Mouse (Mus musculus): ENCODE results near the gene Rims4. TPM values are rescaled to one million over a fixed set of nuclear protein-coding genes. Genes with fewer than 3 reads are reported as not detected.

The Rims4 gene
- polyA plus RNA-seq, 1 experiment = 0.08 TPM

- Histone ChIP-seq H3K36me3 (ENCODE audit: control insufficient read depth, insufficient read depth, low read length) (no peaks in the 10 kb centered on the region), H3K4me3 (ENCODE audit: insufficient read depth, low read depth, low read length) (no peak overlapping the region), H3K4me1 (ENCODE audit: control insufficient read depth, insufficient read depth, low read length) (no peaks in the 10 kb centered on the region), H3K27ac (ENCODE audit: insufficient read depth, low read depth, low read length) (no peak overlapping the region), H3K27me3 (replicated peaks; ENCODE audit: control insufficient read depth, insufficient read depth, low read length) (no peaks in the 10 kb centered on the region)
- 54% methylated on average over 14 of the region's 14 CpGs for WGBS
- DNase-seq = no peak
- no peak for TF ChIP-seq CTCF (conservative IDR thresholded peaks at IDR 0.05; ENCODE audit: insufficient read depth, insufficient read length, low read depth, low read length)
- no peak for TF ChIP-seq POLR2A (IDR thresholded peaks at IDR 0.05; ENCODE audit: low read depth, low read length)
These were observed 6.5 kb downstream of the Rims4 start for GRCm38 (mm10) chr2:163911826-163912444.

DNA sequence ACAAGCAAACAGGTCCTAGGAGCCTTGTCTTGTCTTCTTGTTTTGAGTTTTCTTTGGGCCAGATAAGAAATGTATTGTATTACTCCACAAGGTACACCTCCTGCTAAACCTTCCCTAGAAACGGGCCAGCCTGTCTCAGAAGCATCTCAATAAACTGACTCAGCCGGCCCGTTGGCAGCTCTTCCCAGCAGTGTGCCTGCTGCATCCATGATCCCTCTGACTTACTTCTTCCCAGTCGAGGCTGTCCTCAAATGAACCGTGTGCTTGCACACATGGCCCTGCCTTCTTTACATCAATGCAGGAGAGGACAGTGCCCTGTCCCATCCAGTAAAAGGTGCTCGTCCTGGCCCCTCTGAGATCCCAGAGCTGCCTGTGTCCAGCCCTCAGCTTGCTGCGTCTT is 8.9 kb downstream of the Rims4 start:
- no peaks in the 10 kb centered on the region for H3K4me1 ChIP-seq (ENCODE audit: control insufficient read depth, insufficient read depth, low read length)
- H3K4me3 ChIP-seq (ENCODE audit: insufficient read depth, low read depth, low read length) = no peak overlapping the region
- TF ChIP-seq POLR2A (IDR thresholded peaks at IDR 0.05; ENCODE audit: low read depth, low read length) (no peak), CTCF (conservative IDR thresholded peaks at IDR 0.05; ENCODE audit: insufficient read depth, insufficient read length, low read depth, low read length) (no peak)
- H3K27me3 ChIP-seq (replicated peaks; ENCODE audit: control insufficient read depth, insufficient read depth, low read length) = no peaks in the 10 kb centered on the region
- H3K27ac ChIP-seq (ENCODE audit: insufficient read depth, low read depth, low read length) = no peak overlapping the region
- DNase-seq = no peak
- no peaks in the 10 kb centered on the region for H3K36me3 ChIP-seq (ENCODE audit: control insufficient read depth, insufficient read depth, low read length)
- WGBS = 81% methylated on average over 7 of the region's 7 CpGs

DNA sequence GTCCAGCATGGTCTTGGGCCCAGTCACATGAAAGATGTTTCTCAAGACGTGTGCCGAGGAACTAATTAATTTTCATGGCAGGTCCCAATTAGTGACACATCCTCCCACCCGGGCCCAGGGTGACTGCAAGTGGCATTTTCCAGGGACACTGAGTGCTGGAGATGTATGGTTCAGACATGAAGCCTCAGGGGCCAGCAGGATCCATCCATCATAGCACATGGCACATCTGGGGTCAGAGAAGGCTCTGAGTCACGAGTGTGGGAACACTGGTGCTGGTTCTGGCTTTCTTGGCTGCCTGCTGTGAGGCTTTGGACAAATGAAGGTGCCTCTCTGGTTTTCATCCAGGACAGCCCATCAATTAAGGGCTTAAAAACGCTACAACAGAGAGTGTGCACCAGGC is 11.4 kb downstream of the Rims4 start:
- TF ChIP-seq POLR2A (IDR thresholded peaks at IDR 0.05; ENCODE audit: low read depth, low read length) (no peak), CTCF (conservative IDR thresholded peaks at IDR 0.05; ENCODE audit: insufficient read depth, insufficient read length, low read depth, low read length) (no peak)
- H3K27me3 ChIP-seq (replicated peaks; ENCODE audit: control insufficient read depth, insufficient read depth, low read length) = no peaks in the 10 kb centered on the region
- H3K27ac ChIP-seq (ENCODE audit: insufficient read depth, low read depth, low read length) = no peak overlapping the region
- DNase-seq = no peak
- no peaks in the 10 kb centered on the region for H3K4me1 ChIP-seq (ENCODE audit: control insufficient read depth, insufficient read depth, low read length)
- WGBS = 54% methylated on average over 5 of the region's 5 CpGs
- H3K4me3 ChIP-seq (ENCODE audit: insufficient read depth, low read depth, low read length) = no peak overlapping the region
- no peaks in the 10 kb centered on the region for H3K36me3 ChIP-seq (ENCODE audit: control insufficient read depth, insufficient read depth, low read length)

DNA sequence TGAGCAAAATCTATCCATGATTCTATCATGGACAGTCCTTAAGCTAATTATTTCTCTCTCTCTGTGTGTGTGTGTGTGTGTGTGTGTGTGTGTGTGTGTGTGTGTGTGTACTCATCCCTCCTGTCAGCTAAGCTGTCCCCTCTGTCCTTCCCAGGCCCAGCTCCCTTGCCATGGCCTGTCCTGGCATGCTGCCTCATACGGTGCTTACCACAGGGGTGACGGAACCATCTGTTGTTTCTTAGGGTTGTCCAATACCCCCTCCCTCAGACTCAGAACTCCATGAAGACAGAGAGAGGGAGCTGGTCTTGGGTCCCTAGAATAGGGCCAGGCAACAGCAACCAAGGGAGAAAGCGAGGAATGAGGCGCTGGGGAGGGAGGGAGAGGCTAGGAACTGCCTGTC is 14.2 kb downstream of the Rims4 start:
- Histone ChIP-seq H3K36me3 (ENCODE audit: control insufficient read depth, insufficient read depth, low read length) (no peaks in the 10 kb centered on the region), H3K4me1 (ENCODE audit: control insufficient read depth, insufficient read depth, low read length) (no peaks in the 10 kb centered on the region), H3K27me3 (replicated peaks; ENCODE audit: control insufficient read depth, insufficient read depth, low read length) (no peaks in the 10 kb centered on the region), H3K27ac (ENCODE audit: insufficient read depth, low read depth, low read length) (no peak overlapping the region), H3K4me3 (ENCODE audit: insufficient read depth, low read depth, low read length) (no peak overlapping the region)
- no peak for DNase-seq
- no peak for TF ChIP-seq POLR2A (IDR thresholded peaks at IDR 0.05; ENCODE audit: low read depth, low read length)
- TF ChIP-seq CTCF (conservative IDR thresholded peaks at IDR 0.05; ENCODE audit: insufficient read depth, insufficient read length, low read depth, low read length) = no peak
- 84% methylated on average over 4 of the region's 4 CpGs for WGBS

GRCm38 (mm10) chr2:163903461-163903860 is 15.0 kb downstream of the Rims4 start:
- H3K4me3 ChIP-seq (ENCODE audit: insufficient read depth, low read depth, low read length) = no peak overlapping the region
- DNase-seq = no peak
- no peaks in the 10 kb centered on the region for H3K27me3 ChIP-seq (replicated peaks; ENCODE audit: control insufficient read depth, insufficient read depth, low read length)
- no peak overlapping the region for H3K27ac ChIP-seq (ENCODE audit: insufficient read depth, low read depth, low read length)
- no peaks in the 10 kb centered on the region for H3K36me3 ChIP-seq (ENCODE audit: control insufficient read depth, insufficient read depth, low read length)
- H3K4me1 ChIP-seq (ENCODE audit: control insufficient read depth, insufficient read depth, low read length) = no peaks in the 10 kb centered on the region
- WGBS = 68% methylated on average over 11 of the region's 11 CpGs
- TF ChIP-seq CTCF (conservative IDR thresholded peaks at IDR 0.05; ENCODE audit: insufficient read depth, insufficient read length, low read depth, low read length) (no peak), POLR2A (IDR thresholded peaks at IDR 0.05; ENCODE audit: low read depth, low read length) (no peak)

GRCm38 (mm10) chr2:163902448-163902847 is 16.0 kb downstream of the Rims4 start:
- TF ChIP-seq POLR2A (IDR thresholded peaks at IDR 0.05; ENCODE audit: low read depth, low read length) (no peak), CTCF (conservative IDR thresholded peaks at IDR 0.05; ENCODE audit: insufficient read depth, insufficient read length, low read depth, low read length) (no peak)
- DNase-seq = no peak
- no peak overlapping the region for H3K27ac ChIP-seq (ENCODE audit: insufficient read depth, low read depth, low read length)
- no peaks in the 10 kb centered on the region for H3K27me3 ChIP-seq (replicated peaks; ENCODE audit: control insufficient read depth, insufficient read depth, low read length)
- H3K4me1 ChIP-seq (ENCODE audit: control insufficient read depth, insufficient read depth, low read length) = no peaks in the 10 kb centered on the region
- H3K36me3 ChIP-seq (ENCODE audit: control insufficient read depth, insufficient read depth, low read length) = no peaks in the 10 kb centered on the region
- no peak overlapping the region for H3K4me3 ChIP-seq (ENCODE audit: insufficient read depth, low read depth, low read length)
- WGBS = 79% methylated on average over 4 of the region's 4 CpGs

GRCm38 (mm10) chr2:163901043-163901442 is 17.4 kb downstream of the Rims4 start:
- WGBS = 85% methylated on average over 7 of the region's 7 CpGs
- Histone ChIP-seq H3K27me3 (replicated peaks; ENCODE audit: control insufficient read depth, insufficient read depth, low read length) (no peaks in the 10 kb centered on the region), H3K4me1 (ENCODE audit: control insufficient read depth, insufficient read depth, low read length) (no peaks in the 10 kb centered on the region), H3K27ac (ENCODE audit: insufficient read depth, low read depth, low read length) (no peak overlapping the region), H3K36me3 (ENCODE audit: control insufficient read depth, insufficient read depth, low read length) (no peaks in the 10 kb centered on the region), H3K4me3 (ENCODE audit: insufficient read depth, low read depth, low read length) (no peak overlapping the region)
- no peak for TF ChIP-seq POLR2A (IDR thresholded peaks at IDR 0.05; ENCODE audit: low read depth, low read length)
- no peak for TF ChIP-seq CTCF (conservative IDR thresholded peaks at IDR 0.05; ENCODE audit: insufficient read depth, insufficient read length, low read depth, low read length)
- DNase-seq = no peak
